Mouse (Mus musculus) layer of hippocampus, postnatal 10 days (tissue): ENCODE data around the gene Tmtc4. TPM values are rescaled to one million over a fixed set of nuclear protein-coding genes. Genes with fewer than 3 reads are reported as not detected.

Experiments used
- DNase-seq, 2 experiments: peaks; one replicate each; pipeline ENCODE4 v3.0.0; 2021; ENCODE audit warnings: low spot score in 2 of 2
- total RNA-seq, 2 experiments: library from RNA; stranded (reverse); gene quantifications; 2 replicates each; pipeline ENCODE4 v1.2.3; 2021

The Tmtc4 gene
- total RNA-seq, 2 experiments from 2014 or later: 32.3 to 44.3 TPM

DNA sequence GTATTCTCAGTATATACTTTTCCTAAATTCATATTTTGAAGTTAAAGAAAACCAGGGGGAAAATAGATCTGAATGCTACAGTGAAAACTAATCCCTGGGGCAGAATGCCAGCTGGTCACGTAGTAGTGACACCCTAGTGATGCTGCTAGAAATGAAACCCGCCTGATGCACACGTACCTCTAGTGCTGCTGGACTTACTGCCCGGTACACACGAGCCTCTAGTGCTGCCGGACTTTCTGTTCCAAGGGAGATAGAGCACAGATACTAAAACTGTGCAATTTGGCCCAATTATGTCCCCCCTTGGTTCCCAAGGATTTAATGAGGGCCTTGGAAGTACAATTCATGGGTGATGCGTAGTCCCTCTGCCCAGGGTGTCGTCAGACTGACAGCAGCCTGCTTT lies 108.8 kb downstream of the Tmtc4 start:
- DNase-seq: no peak

DNA sequence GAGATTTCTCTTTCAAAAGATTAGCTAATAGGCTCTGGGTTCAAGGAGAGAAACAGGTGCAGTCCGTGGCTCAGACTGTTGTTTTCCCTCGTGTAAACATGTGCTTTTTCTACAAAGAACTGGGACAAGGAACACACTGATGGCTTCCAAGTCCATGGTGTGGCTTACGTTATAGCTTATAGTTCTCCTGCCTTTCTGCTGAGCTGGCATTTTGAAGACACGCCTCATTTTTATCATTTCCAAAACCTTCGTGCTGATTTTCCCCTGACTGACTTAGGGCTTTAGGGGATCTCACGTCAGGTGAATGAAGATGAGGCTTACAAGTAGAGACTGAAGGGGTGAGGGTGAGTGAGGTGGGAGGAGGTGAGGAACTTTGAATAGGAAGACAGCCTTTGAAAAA lies 111.2 kb downstream of the Tmtc4 start:
- DNase-seq: no peak

- DNase-seq: no peak
Measured at GRCm38 (mm10) chr14:122871841-122872580, 111.8 kb downstream of the Tmtc4 start.

DNA sequence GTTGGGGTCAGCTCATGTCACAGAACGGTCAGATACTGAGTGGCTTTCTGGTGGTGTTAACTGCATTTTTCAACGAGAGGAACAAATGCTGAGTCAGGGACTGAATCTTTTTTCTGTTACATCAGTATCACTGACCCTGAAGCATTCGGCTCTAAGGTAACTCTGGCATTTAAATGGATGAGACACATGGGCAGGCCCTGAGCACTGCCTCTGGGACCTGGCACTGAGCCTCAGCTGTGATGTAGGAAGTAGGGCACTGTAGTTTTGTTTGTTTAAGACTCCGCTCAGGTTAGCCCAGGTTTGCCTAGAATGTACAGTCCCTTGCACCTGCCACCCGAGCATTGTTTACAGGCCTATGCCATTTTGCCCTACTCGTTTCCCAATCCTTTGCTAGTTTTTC lies 114.0 kb downstream of the Tmtc4 start:
- no peak for DNase-seq

Other genes with a start within 250 kb of the Tmtc4 start
- 10 to 100 TPM; 15.3 to 17.5 TPM for gene Ggact, start 70.3 kb downstream of the Tmtc4 start, total RNA-seq